Mouse (Mus musculus): ENCODE data around the gene Hist2h2aa1. TPM values are rescaled to one million over a fixed set of nuclear protein-coding genes. Genes with fewer than 3 reads are reported as not detected.
A peak's percentile ranks its signal among the peaks of the same experiment; 100 is the strongest.
"Not testable (repeated sequence)": the region's sequence is repeated elsewhere in the genome, so short reads cannot be mapped to it uniquely, and the experiment has no call there.

Hist2h2aa1 gene
- 146 and 222 TPM in 2 replicates for polyA plus RNA-seq (2012; rRNA removed)

DNA sequence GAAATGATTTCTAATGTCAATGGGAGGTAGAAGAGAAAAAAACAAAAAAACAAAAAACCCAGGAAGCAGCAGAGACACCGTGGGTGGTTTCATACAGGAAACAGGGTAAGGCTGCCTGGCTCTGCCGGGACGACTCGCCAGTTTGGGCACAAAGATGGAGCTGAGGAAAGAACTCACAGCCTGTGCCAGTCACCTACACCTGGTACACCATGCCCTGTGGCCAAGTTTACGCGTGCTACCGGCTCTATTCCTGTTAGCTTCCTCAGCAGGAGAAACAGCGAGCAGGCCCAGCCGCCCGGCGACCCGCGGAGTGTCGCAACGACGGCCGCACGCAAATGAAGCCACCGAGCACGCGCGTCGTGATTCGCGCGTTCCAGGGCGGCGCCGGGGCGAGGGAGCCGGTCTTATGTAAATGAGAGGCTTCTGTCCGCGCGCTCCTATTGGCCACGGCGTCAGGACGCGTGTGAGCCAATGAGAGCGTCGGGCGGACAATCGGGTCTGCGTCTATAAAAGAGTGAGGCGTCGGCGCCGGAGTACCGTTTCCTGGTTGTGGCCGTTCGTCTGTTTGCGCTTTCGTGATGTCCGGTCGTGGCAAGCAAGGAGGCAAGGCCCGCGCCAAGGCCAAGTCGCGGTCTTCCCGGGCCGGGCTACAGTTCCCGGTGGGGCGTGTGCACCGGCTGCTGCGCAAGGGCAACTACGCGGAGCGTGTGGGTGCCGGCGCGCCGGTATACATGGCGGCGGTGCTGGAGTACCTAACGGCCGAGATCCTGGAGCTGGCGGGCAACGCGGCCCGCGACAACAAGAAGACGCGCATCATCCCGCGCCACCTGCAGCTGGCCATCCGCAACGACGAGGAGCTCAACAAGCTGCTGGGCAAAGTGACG, at the start of gene Hist2h2aa1:
Hist2h2aa1 (plus strand) TSS at position 495 of the 884 bp plus-strand sequence.
- peak; percentile 74 to 84 for DNase-seq (ENCODE audit: extremely low spot score in 1 of 2, low spot score in 1 of 2)

GRCm38 (mm10) chr3:96195616-96196313, 49.5 kb upstream of the Hist2h2aa1 start:
- no peak for DNase-seq (ENCODE audit: extremely low spot score in 1 of 2, low spot score in 1 of 2)

GRCm38 (mm10) chr3:96196437-96197128, 48.7 kb upstream of the Hist2h2aa1 start:
- peak in 1 of 2 experiments; percentile 48 for DNase-seq (ENCODE audit: extremely low spot score in 1 of 2, low spot score in 1 of 2)

DNA sequence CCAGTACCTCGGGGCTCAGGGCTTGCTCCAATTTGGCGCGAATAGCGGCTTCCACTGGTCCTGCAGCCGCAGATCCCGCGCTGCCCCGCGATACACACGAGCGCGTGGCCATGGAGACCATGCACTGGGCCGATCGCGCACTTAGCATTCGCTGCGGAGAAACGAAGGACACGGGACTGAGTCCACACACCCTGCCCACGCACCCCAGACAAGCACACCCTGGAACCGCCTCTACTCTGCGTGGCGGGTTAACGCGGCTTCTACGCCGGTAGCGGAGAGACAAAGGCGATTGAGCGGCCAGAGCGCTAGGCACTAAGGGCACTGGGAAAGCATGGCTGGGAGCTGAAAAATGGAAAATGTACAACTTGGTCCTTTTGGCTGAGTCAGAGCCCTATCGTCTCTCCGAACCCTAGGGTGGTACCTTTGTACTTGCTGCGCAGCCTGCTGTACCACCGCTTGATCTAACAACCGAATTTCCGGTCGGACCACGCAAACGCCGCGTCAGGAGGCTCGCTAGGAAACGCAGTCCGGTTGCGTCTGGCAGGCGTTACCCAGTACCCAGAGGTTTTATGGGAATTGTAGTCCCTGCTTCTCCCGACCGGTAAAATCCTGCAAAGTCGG, 48.1 kb upstream of the Hist2h2aa1 start:
- DNase-seq (ENCODE audit: extremely low spot score in 1 of 2, low spot score in 1 of 2): peak; percentile 91 to 95

DNA sequence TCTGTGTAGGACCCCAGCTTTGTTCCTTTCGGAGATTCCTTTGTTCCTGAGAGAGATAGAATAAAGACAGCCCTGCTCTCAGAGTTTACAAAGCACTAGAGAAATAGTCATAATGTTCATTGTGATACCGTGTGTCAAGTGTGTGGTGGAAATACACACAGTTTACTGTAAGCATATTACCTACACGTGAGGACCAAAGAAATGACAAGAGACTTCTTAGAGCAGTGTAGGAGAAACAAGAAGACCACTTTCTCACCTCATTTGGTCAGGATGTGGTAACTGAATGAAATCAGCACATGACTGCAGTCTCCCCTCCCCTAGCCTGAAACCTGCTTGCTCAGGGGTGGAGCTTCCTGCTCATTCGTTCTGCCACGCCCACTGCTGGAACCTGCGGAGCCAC, 47.1 kb upstream of the Hist2h2aa1 start:
- no peak for DNase-seq (ENCODE audit: extremely low spot score in 1 of 2, low spot score in 1 of 2)

- DNase-seq (ENCODE audit: extremely low spot score in 1 of 2, low spot score in 1 of 2): not testable (repeated sequence)
Measured at GRCm38 (mm10) chr3:96198601-96199251, 46.6 kb upstream of the Hist2h2aa1 start.

DNA sequence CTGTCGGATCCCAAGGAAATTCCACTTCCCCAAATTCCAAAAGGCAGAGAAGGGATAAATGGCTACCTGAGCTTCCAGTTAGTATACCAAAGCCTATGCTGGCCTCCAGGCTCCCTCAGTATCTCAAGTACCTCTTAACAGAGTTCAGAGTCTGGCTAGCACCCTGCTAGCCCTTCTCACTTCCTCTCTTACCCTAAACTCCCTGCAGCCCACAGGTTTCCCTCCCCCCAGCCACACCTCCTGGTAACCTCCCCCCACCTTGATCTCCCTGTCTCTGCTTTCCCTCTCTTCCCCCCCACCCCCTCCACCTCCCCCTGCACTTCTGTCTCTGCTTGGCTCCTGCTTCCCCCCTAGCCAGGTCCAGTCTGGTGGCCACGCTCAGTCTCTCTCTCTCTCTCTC, 45.6 kb upstream of the Hist2h2aa1 start:
- no peak for DNase-seq (ENCODE audit: extremely low spot score in 1 of 2, low spot score in 1 of 2)

GRCm38 (mm10) chr3:96207819-96208218, 37.5 kb upstream of the Hist2h2aa1 start:
- no peak for DNase-seq (ENCODE audit: extremely low spot score in 1 of 2, low spot score in 1 of 2)

DNA sequence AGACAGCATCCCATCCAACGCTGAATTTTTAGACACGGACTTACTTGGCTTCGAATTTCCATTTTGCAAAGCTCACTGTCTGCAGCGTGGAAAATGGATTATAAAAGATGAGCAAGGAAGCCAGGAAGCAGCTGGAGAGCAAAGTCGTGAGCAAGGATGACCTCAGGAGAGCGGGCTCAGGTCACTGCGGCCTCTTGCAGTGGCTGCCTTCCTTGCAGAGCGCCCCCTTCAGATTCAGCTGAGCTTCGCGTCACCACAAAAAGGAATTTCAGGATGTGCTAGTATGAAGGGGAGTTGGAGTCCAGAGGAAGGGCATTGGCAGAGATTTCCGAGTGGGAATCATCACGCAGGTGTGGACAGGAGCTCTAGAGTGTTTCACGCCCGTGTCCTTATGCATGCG, 36.1 kb upstream of the Hist2h2aa1 start:
- no peak for DNase-seq (ENCODE audit: extremely low spot score in 1 of 2, low spot score in 1 of 2)

GRCm38 (mm10) chr3:96219191-96219641, 26.1 kb upstream of the Hist2h2aa1 start:
- no peak for DNase-seq (ENCODE audit: extremely low spot score in 1 of 2, low spot score in 1 of 2)

- DNase-seq (ENCODE audit: extremely low spot score in 1 of 2, low spot score in 1 of 2): peak; percentile 86 to 89
Measured at GRCm38 (mm10) chr3:96219661-96220130, 25.6 kb upstream of the Hist2h2aa1 start, which contains the start of the genes Bola1 and Hist2h2ab. TSS of gene Bola1 (minus strand) at chr3:96219709. TSS of gene Hist2h2ab (plus strand) at chr3:96219865.

- DNase-seq (ENCODE audit: extremely low spot score in 1 of 2, low spot score in 1 of 2): not testable (repeated sequence)
Measured at GRCm38 (mm10) chr3:96220131-96220764, 25.0 kb upstream of the Hist2h2aa1 start.

DNA sequence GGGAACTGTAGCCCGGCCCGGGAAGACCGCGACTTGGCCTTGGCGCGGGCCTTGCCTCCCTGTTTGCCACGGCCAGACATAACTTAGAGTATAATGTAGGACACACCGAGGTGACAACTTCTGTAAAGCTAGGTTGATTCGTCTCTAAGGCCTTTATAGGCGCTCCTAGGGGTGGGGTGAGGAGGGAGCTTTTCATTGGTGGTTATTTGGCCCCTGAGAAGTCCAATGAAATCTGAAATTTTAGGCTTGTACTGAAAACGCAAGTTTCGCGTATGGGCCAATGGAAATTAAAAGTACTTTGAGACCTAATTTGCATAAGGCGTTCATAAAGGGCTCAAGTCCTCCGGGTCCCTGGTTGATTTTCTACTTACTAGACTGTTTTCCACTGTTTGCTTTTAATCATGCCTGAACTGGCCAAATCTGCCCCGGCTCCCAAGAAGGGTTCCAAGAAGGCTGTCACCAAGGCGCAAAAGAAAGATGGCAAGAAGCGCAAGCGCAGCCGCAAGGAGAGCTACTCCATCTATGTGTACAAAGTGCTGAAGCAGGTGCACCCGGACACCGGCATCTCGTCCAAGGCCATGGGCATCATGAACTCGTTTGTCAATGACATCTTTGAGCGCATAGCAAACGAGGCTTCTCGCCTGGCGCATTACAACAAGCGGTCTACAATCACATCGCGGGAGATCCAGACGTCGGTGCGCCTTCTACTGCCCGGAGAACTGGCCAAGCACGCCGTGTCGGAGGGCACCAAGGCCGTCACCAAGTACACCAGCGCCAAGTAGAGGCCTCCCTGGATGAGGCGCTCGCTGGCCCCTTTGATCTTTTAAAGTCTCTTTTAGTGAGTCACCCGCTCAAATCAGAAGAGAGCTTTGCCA, 24.3 kb upstream of the Hist2h2aa1 start, which contains the start of the genes Hist2h2ac and Hist2h2be:
Hist2h2ac (minus strand) TSS at position 116 of the 875 bp plus-strand sequence.
Hist2h2be (plus strand) TSS at position 355 of the 875 bp plus-strand sequence.
- DNase-seq (ENCODE audit: extremely low spot score in 1 of 2, low spot score in 1 of 2): peak; percentile 88 to 92

GRCm38 (mm10) chr3:96221640-96222038, 23.7 kb upstream of the Hist2h2aa1 start:
- no peak for DNase-seq (ENCODE audit: extremely low spot score in 1 of 2, low spot score in 1 of 2)

DNA sequence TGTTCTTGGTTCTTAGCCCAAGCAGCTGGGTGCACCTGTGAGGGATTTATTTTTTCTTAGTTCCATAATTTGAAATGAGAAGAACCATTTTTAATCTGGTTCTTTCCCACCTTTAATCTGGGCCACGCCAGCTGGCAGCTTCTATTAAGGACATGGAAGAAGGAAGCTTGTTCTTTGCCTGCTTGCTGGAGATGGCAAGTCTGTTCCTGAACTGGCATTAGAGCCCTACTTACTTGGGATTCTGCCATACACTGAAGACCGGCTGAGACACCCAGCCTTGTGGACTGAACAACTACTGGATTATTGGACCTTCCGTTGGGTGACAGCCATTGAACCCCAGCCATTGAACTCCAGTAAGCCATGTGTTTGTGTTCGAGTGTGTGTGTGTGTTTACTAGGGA, 22.5 kb upstream of the Hist2h2aa1 start:
- no peak for DNase-seq (ENCODE audit: extremely low spot score in 1 of 2, low spot score in 1 of 2)

GRCm38 (mm10) chr3:96225421-96225820, 19.9 kb upstream of the Hist2h2aa1 start:
- DNase-seq (ENCODE audit: extremely low spot score in 1 of 2, low spot score in 1 of 2): no peak

DNA sequence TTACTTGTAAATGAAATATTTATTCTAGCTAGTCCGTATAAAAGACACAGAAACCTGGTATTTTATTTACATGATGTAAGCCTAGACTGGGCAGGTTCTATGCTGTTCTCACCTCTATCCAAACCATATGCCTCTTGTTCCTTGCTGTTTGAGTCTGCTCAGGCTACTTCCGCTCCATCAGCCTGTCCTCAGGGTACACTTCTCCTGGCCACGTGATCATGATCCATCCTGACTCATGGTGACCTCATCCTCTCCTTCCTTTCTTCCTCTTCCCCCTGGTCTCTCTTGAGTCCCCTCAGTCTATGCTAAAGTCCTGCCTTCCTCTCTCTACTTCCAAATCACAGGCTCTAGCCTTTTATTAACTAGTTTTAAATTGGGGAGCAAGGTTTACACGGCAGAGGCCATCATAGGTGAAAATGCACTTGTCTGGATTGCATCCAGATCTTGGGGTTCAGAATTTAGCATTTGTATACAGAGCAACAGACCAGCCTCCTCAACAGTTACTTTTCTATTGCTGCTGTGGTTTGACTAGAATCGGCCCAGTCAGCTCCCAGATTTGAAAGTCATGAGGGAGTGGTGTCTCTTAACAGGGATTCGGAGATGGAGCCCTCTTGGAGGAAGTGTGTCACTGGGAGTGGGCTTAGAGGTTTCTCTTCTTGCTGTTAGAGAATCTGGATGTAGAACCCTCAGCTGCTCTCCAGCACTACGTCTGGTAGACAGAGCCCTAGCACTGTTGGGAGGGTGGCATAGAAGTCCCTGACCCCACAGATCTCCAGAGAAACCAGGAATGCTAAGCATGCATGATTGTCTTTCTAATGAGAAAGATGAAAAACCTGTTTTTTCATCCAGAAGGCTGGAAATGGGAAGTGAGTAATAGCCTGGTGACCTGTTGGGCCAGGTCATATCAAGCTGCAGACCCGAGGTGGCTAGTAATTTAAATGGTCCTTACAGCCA, 18.3 kb upstream of the Hist2h2aa1 start:
- no peak for DNase-seq (ENCODE audit: extremely low spot score in 1 of 2, low spot score in 1 of 2)
